Mouse (Mus musculus) MEL (cell line): ENCODE data around the gene Apela. TPM values are rescaled to one million over a fixed set of nuclear protein-coding genes. Genes with fewer than 3 reads are reported as not detected.

ENCODE experiments used
- DNase-seq: peaks from one replicate; pipeline ENCODE4 v3.0.0; 2011; ENCODE audit warnings: low read depth, low spot score
- H3K27ac ChIP-seq: 2 replicates; pipeline ENCODE4 v1.5.1; 2012; ENCODE audit warnings: low read depth, mild to moderate bottlenecking, control low read depth, low read length, moderate library complexity; ENCODE audit not compliant: control insufficient read depth
- H3K27me3 ChIP-seq, 2 experiments: fragments of 150-350 bp in 1 of 2; sonication (generic) in 1 of 2; 2 replicates each; pipeline ENCODE4 v1.6.1; 2012; ENCODE audit warnings: low read length in 2 of 2, mild to moderate bottlenecking in 2 of 2, improper control_type of control experiment in 1 of 2, moderate library complexity in 1 of 2; ENCODE audit not compliant: insufficient read depth in 2 of 2, control insufficient read depth in 1 of 2
- H3K36me3 ChIP-seq, 2 experiments: 2 replicates each; pipeline ENCODE4 v1.6.1; 2012 to 2014; ENCODE audit warnings: low read length in 2 of 2, improper control_type of control experiment in 1 of 2, inconsistent platforms in 1 of 2, mild to moderate bottlenecking in 1 of 2; ENCODE audit not compliant: insufficient read depth in 2 of 2, control insufficient read depth in 1 of 2
- H3K4me1 ChIP-seq, 2 experiments: fragments of 150-350 bp in 1 of 2; sonication (generic) in 1 of 2; 2 replicates each; pipeline ENCODE4 v1.6.1; 2012; ENCODE audit warnings: low read length in 2 of 2, improper control_type of control experiment in 1 of 2, mild to moderate bottlenecking in 1 of 2; ENCODE audit not compliant: insufficient read depth in 2 of 2, control insufficient read depth in 1 of 2
- H3K4me3 ChIP-seq, 2 experiments: fragments of 150-350 bp in 1 of 2; sonication (generic) in 1 of 2; 2 replicates each; pipeline ENCODE4 v1.5.1; 2012; ENCODE audit warnings: low read depth in 2 of 2, low read length in 2 of 2, mild to moderate bottlenecking in 2 of 2, moderate library complexity in 2 of 2, control low read depth in 1 of 2, improper control_type of control experiment in 1 of 2; ENCODE audit not compliant: control insufficient read depth in 1 of 2, insufficient read depth in 1 of 2
- H3K79me2 ChIP-seq: 2 replicates; pipeline ENCODE4 v1.6.1; 2012; ENCODE audit warnings: mild to moderate bottlenecking, low read length, moderate library complexity; ENCODE audit not compliant: control insufficient read depth, poor library complexity, insufficient read depth
- H3K9ac ChIP-seq: 2 replicates; pipeline ENCODE4 v1.6.1; 2012; ENCODE audit warnings: low read depth, mild to moderate bottlenecking, control low read depth, low read length, moderate library complexity; ENCODE audit not compliant: control insufficient read depth, poor library complexity, severe bottlenecking
- H3K9me3 ChIP-seq: fragments of 150-350 bp; sonication (generic); replicated peaks from 2 replicates; pipeline ENCODE4 v1.6.1; 2012; ENCODE audit warnings: mild to moderate bottlenecking, low read length, improper control_type of control experiment, moderate library complexity; ENCODE audit not compliant: insufficient read depth
- BHLHE40 ChIP-seq: IDR thresholded peaks from 2 replicates; pipeline ENCODE4 v1.6.1; 2012; ENCODE audit warnings: low read depth, mild to moderate bottlenecking, inconsistent platforms, low read length, improper control_type of control experiment, borderline replicate concordance
- CHD1 ChIP-seq: IDR thresholded peaks from 2 replicates; pipeline ENCODE4 v1.6.1; 2012; ENCODE audit warnings: low read depth, mild to moderate bottlenecking, inconsistent platforms, low read length, improper control_type of control experiment
- CHD2 ChIP-seq: IDR thresholded peaks from 2 replicates; pipeline ENCODE4 v1.6.1; 2011; ENCODE audit warnings: low read length, improper control_type of control experiment
- ETS1 ChIP-seq: IDR thresholded peaks from 2 replicates; pipeline ENCODE4 v1.6.1; 2012; ENCODE audit warnings: low read depth, mild to moderate bottlenecking, inconsistent platforms, low read length, improper control_type of control experiment, moderate library complexity
- GATA1 ChIP-seq: IDR thresholded peaks from 2 replicates; pipeline ENCODE4 v1.6.1; 2011; ENCODE audit warnings: low read depth, low read length, improper control_type of control experiment
- MAFK ChIP-seq: IDR thresholded peaks from 2 replicates; pipeline ENCODE4 v1.6.1; 2011; ENCODE audit warnings: low read depth, mild to moderate bottlenecking, low read length, improper control_type of control experiment, borderline replicate concordance
- MAX ChIP-seq: IDR thresholded peaks from 2 replicates; pipeline ENCODE4 v1.6.1; 2011; ENCODE audit warnings: low read length, improper control_type of control experiment
- MEF2A ChIP-seq: IDR thresholded peaks from 2 replicates; pipeline ENCODE4 v1.6.1; 2014; ENCODE audit warnings: low read depth, mild to moderate bottlenecking, inconsistent platforms, low read length, improper control_type of control experiment; ENCODE audit not compliant: poor library complexity, insufficient replicate concordance, severe bottlenecking; ENCODE audit errors: extremely low read depth
- MXI1 ChIP-seq: IDR thresholded peaks from 2 replicates; pipeline ENCODE4 v1.6.1; 2011; ENCODE audit warnings: mild to moderate bottlenecking, low read depth, low read length, improper control_type of control experiment
- MYB ChIP-seq: IDR thresholded peaks from 2 replicates; pipeline ENCODE4 v1.6.1; 2011; ENCODE audit warnings: mild to moderate bottlenecking, low read depth, low read length, improper control_type of control experiment
- POLR2AphosphoS5 ChIP-seq: IDR thresholded peaks from 2 replicates; pipeline ENCODE4 v1.6.1; 2012; ENCODE audit warnings: low read depth, borderline replicate concordance, mild to moderate bottlenecking, inconsistent platforms, low read length, moderate library complexity, mixed read lengths
- RAD21 ChIP-seq: IDR thresholded peaks from 2 replicates; pipeline ENCODE4 v1.6.1; 2011; ENCODE audit warnings: mild to moderate bottlenecking, low read depth, low read length, improper control_type of control experiment
- RCOR1 ChIP-seq: IDR thresholded peaks from 2 replicates; pipeline ENCODE4 v1.6.1; 2012; ENCODE audit warnings: low read depth, mild to moderate bottlenecking, inconsistent platforms, low read length, improper control_type of control experiment
- SIN3A ChIP-seq: IDR thresholded peaks from 2 replicates; pipeline ENCODE4 v1.6.1; 2012; ENCODE audit warnings: low read length, improper control_type of control experiment, inconsistent platforms
- SMC3 ChIP-seq: IDR thresholded peaks from 2 replicates; pipeline ENCODE4 v1.6.1; 2011; ENCODE audit warnings: low read depth, low read length, improper control_type of control experiment
- TBP ChIP-seq: IDR thresholded peaks from 2 replicates; pipeline ENCODE4 v1.8.0; 2011; ENCODE audit warnings: low read depth, low read length, improper control_type of control experiment
- UBTF ChIP-seq: IDR thresholded peaks from 2 replicates; pipeline ENCODE4 v1.6.1; 2012; ENCODE audit warnings: low read depth, mild to moderate bottlenecking, inconsistent platforms, low read length, improper control_type of control experiment, moderate library complexity, borderline replicate concordance; ENCODE audit not compliant: insufficient read depth
- USF2 ChIP-seq, 2 experiments: IDR thresholded peaks; 2 replicates each; pipeline ENCODE4 v1.6.1; 2011 to 2012; ENCODE audit warnings: improper control_type of control experiment in 2 of 2, low read length in 2 of 2, borderline replicate concordance in 1 of 2, inconsistent platforms in 1 of 2, low read depth in 1 of 2, mild to moderate bottlenecking in 1 of 2; ENCODE audit not compliant: insufficient read depth in 1 of 2
- ZKSCAN1 ChIP-seq: IDR thresholded peaks from 2 replicates; pipeline ENCODE4 v1.6.1; 2012; ENCODE audit warnings: low read depth, mild to moderate bottlenecking, inconsistent platforms, low read length, improper control_type of control experiment, moderate library complexity
- ZMIZ1 ChIP-seq: IDR thresholded peaks from 2 replicates; pipeline ENCODE4 v1.6.1; 2012; ENCODE audit warnings: low read depth, mild to moderate bottlenecking, inconsistent platforms, low read length, improper control_type of control experiment, moderate library complexity
- polyA plus RNA-seq, 2 experiments: library from polyadenylated mRNA; stranded (reverse) in 1 of 2; unstranded in 1 of 2; fragments of >175 nt in 1 of 2; fragments of >200 nt in 1 of 2; gene quantifications; 2 replicates each; pipeline versions ENCODE4 v1.2.1 to v1.2.4; 2012; ENCODE audit warnings: low replicate concordance in 2 of 2, low read depth in 1 of 2; ENCODE audit not compliant: insufficient read length in 2 of 2, insufficient read depth in 1 of 2, missing spikeins in 1 of 2
- total RNA-seq: library from RNA; depleted of rRNA; stranded (reverse); fragments of 300-350 nt; gene quantifications from 2 replicates; pipeline ENCODE4 v1.2.3, GENCODE M21; 2012

The Apela gene
- total and polyA plus RNA-seq, 3 experiments = not detected

- TF ChIP-seq MYB = no peak
- TF ChIP-seq MAX = no peak
- TF ChIP-seq POLR2AphosphoS5 = no peak
- TF ChIP-seq RCOR1 = no peak
- no peak for TF ChIP-seq TBP
- TF ChIP-seq UBTF = no peak
- no peak for TF ChIP-seq RAD21
- no peak for TF ChIP-seq MAFK
- no peak for TF ChIP-seq GATA1
- TF ChIP-seq CHD2 = no peak
- TF ChIP-seq ETS1 = no peak
- H3K27me3 ChIP-seq = no peaks in the 10 kb centered on the region
- H3K4me1 ChIP-seq = no peaks in the 10 kb centered on the region
- no peak for DNase-seq
- no peaks in the 10 kb centered on the region for H3K36me3 ChIP-seq
- no peak overlapping the region for H3K9ac ChIP-seq
- H3K27ac ChIP-seq = no peak overlapping the region
- H3K79me2 ChIP-seq = no peaks in the 10 kb centered on the region
- H3K9me3 ChIP-seq = no peaks in the 10 kb centered on the region
- H3K4me3 ChIP-seq = no peak overlapping the region
Observed at GRCm38 (mm10) chr8:65064071-65064470, 26.9 kb upstream of the Apela start.

- H3K79me2 ChIP-seq = no peaks in the 10 kb centered on the region
- H3K9me3 ChIP-seq = no peaks in the 10 kb centered on the region
- TF ChIP-seq ZKSCAN1 (no peak), SIN3A (no peak), TBP (no peak), USF2 (IDR thresholded peaks at IDR 0.05; ENCODE audit: borderline replicate concordance in 1 of 2, insufficient read depth in 1 of 2, low read depth in 1 of 2, low read length in 2 of 2) (no peak), MEF2A (no peak), MXI1 (no peak), BHLHE40 (no peak), MAX (no peak), CHD2 (no peak), SMC3 (no peak), UBTF (no peak), CHD1 (no peak), ZMIZ1 (no peak)
- H3K27me3 ChIP-seq = no peaks in the 10 kb centered on the region
- H3K4me1 ChIP-seq = no peaks in the 10 kb centered on the region
- no peak for DNase-seq
- H3K27ac ChIP-seq = no peak overlapping the region
- no peak overlapping the region for H3K4me3 ChIP-seq
- H3K36me3 ChIP-seq = no peaks in the 10 kb centered on the region
- H3K9ac ChIP-seq = no peak overlapping the region
Observed at GRCm38 (mm10) chr8:65062195-65062594, 25.1 kb upstream of the Apela start.
